Mouse (Mus musculus): Measurements from ENCODE around the gene Gpcpd1.

DNA sequence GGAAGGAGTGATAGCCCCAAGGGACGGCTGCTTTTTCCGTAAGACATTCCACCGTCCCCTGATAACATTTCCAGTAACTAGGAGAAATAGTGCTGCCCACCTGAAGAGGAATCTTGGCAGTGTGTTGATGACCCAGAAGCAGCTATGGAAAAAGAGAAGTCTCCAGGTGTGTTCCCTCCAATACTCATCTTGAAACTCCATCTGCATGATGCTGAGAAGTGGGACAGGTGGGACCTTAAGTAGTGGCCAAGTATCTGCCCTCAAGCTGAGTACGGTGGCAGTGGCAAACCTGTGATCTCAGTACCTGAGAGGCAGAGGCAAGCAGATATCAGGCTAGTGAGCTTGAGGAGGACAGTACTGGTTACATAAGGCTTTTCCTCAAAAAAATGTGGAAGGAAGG lies 17.4 kb upstream of the Gpcpd1 start:
- TF ChIP-seq POLR2A (IDR thresholded peaks at IDR 0.05; ENCODE audit: low read depth, low read length) = no peak
- TF ChIP-seq CTCF (conservative IDR thresholded peaks at IDR 0.05; ENCODE audit: insufficient read depth, insufficient read length, low read depth, low read length) = no peak
